Mouse (Mus musculus): ENCODE results near the gene Selenok. TPM values are rescaled to one million over a fixed set of nuclear protein-coding genes. Genes with fewer than 3 reads are reported as not detected.

Selenok gene
- polyA plus RNA-seq, 1 experiment from 2014 or later = 445 TPM

DNA sequence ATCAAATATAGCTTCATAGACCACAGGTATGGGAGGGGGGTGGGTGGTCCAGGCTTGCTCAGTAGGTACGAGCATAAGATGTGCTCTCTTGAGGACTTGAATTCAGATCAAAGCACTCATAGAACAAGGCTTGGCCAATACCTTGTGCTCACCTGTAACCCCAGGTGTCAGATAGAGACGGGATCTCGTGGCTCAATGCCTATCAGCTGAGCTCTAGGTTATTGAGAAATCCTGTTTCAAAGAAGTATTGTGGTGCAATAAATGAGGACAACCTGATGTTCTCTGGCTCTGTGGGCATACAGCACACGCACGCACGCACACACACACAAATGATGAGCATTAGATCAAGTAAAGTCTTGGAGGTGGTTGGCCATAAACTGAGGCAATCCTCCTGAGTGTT, 8.8 kb downstream of the Selenok start:
- peaks cover 20% of the 10 kb centered on the region; the same call in 1 of the 2 replicates for H3K36me3 ChIP-seq (ENCODE audit: insufficient read depth, low read length)

DNA sequence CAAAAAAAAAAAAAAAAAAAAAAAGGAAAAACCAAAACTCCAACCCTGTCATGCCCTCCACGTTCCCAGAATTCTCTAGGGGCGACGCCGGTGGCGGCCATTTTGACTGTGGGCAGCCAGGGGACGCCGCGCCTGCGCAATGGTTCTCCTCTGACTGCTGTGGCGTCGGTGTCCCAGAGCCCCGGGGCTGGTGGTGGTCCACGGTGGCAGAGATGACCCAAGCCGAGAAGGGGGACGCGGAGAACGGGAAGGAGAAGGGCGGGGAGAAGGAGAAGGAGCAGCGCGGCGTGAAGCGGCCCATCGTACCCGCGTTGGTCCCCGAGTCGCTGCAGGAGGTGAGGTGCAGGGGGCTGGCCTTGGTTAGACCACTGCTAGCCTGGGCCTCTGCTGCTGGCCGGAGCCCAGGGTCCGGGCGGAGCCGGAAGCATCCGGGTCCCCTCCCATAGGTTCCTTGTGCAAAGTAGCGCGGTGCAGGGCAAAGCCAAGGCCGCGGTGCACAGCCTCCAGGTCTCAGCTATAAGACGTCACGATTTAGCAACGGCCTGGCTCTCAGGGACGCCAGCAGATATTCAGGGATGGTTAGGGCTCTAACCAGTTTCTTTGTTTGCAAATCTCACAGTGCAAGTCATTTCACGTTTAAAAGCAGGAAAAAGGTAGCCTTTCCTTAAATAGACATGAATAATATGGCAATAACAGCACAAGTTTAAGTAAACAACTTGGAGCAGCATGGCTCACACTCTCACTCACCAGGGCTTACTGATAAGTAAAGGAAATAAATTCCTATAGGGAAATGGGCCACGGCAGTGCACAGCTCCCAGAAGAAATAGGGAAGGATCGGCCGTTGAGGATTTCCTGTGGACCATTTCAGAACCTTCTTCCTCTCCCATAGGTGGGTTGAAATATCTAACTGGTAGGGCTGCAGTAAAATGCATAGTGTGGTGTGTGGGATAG, 10.4 kb downstream of the Selenok start, which contains the start of gene Actr8:
TSS of gene Actr8 (plus strand) at position 84 of the 951 bp plus-strand sequence.
- WGBS = under 1% methylated on average over 33 of the region's 44 CpGs
- no peaks in the 10 kb centered on the region for H3K27me3 ChIP-seq (replicated peaks; ENCODE audit: insufficient read depth, low read length)
- no peaks in the 10 kb centered on the region for H3K9me3 ChIP-seq (ENCODE audit: low read length)
- peak within 1 kb of the TSS; percentile 63 for H3K4me3 ChIP-seq (ENCODE audit: low read depth, low read length)
- peak; percentile 95 for DNase-seq (ENCODE audit: low spot score)
- no peak for TF ChIP-seq EP300 (IDR thresholded peaks at IDR 0.05)
- TF ChIP-seq CTCF (IDR thresholded peaks at IDR 0.05) = no peak
- peak within 1 kb of the TSS; percentile 89 for H3K27ac ChIP-seq (ENCODE audit: low read length)
- ATAC-seq = peak; percentile 98
- peak within 1 kb of the TSS; percentile 52 for H3K4me2 ChIP-seq (replicated peaks; ENCODE audit: low read depth, low read length)
- H3K9ac ChIP-seq (replicated peaks; ENCODE audit: low read depth) = peak within 1 kb of the TSS; percentile 80
- H3K36me3 ChIP-seq (ENCODE audit: insufficient read depth, low read length) = peaks cover 21% of the 10 kb centered on the region; the same call in 1 of the 2 replicates
- peaks cover 9% of the 10 kb centered on the region; the same call in 1 of the 2 replicates for H3K4me1 ChIP-seq (ENCODE audit: insufficient read depth, low read depth, low read length)

More for the DNA sequence above, 8.8 kb downstream of the Selenok start:
- TF ChIP-seq CTCF (IDR thresholded peaks at IDR 0.05) = no peak
- no peak for TF ChIP-seq EP300 (IDR thresholded peaks at IDR 0.05)
- ATAC-seq = no peak
- no peaks in the 10 kb centered on the region for H3K9me3 ChIP-seq (ENCODE audit: low read length)
- H3K4me1 ChIP-seq (ENCODE audit: insufficient read depth, low read depth, low read length) = peaks cover 9% of the 10 kb centered on the region; the same call in 1 of the 2 replicates
- WGBS = 91% methylated on average over 6 of the region's 6 CpGs
- DNase-seq (ENCODE audit: low spot score) = no peak
- no peak overlapping the region for H3K4me3 ChIP-seq (ENCODE audit: low read depth, low read length)
- H3K27ac ChIP-seq (ENCODE audit: low read length) = no peak overlapping the region
- no peak overlapping the region for H3K9ac ChIP-seq (replicated peaks; ENCODE audit: low read depth)
- H3K27me3 ChIP-seq (replicated peaks; ENCODE audit: insufficient read depth, low read length) = no peaks in the 10 kb centered on the region
- H3K4me2 ChIP-seq (replicated peaks; ENCODE audit: low read depth, low read length) = no peak overlapping the region

GRCm38 (mm10) chr14:29980447-29981205, 12.5 kb downstream of the Selenok start:
- WGBS = 95% methylated on average over 10 of the region's 10 CpGs
- Histone ChIP-seq H3K4me2 (replicated peaks; ENCODE audit: low read depth, low read length) (no peak overlapping the region), H3K27ac (ENCODE audit: low read length) (no peak overlapping the region), H3K36me3 (ENCODE audit: insufficient read depth, low read length) (peaks cover 25% of the 10 kb centered on the region; the same call in 1 of the 2 replicates), H3K27me3 (replicated peaks; ENCODE audit: insufficient read depth, low read length) (no peaks in the 10 kb centered on the region), H3K9me3 (ENCODE audit: low read length) (no peaks in the 10 kb centered on the region), H3K9ac (replicated peaks; ENCODE audit: low read depth) (no peak overlapping the region), H3K4me1 (ENCODE audit: insufficient read depth, low read depth, low read length) (peaks cover 9% of the 10 kb centered on the region; the same call in 1 of the 2 replicates), H3K4me3 (ENCODE audit: low read depth, low read length) (no peak overlapping the region)
- ATAC-seq (no peak), DNase-seq (ENCODE audit: low spot score) (peak; percentile 55)
- no peak for TF ChIP-seq EP300 (IDR thresholded peaks at IDR 0.05)
- peak; percentile 64 for TF ChIP-seq CTCF (IDR thresholded peaks at IDR 0.05)

DNA sequence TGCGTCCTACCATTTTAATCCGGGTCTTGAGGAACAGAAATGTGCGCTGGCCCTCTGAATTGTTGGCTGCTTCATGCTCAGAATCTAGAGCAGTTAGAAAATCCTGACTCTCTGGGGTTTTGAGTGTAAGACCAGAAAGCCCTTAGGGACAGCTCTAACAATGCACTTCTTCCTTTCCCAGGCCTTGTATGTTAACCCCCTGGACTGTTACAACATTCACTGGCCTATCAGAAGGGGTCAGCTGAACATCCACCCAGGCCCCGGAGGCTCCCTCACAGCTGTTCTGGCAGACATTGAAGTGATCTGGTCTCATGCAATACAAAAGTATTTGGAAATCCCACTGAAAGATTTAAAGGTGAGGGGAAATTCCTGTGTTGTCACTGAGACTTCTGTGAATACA, 18.0 kb downstream of the Selenok start:
- Histone ChIP-seq H3K27me3 (replicated peaks; ENCODE audit: insufficient read depth, low read length) (no peaks in the 10 kb centered on the region), H3K4me2 (replicated peaks; ENCODE audit: low read depth, low read length) (no peak overlapping the region), H3K9me3 (ENCODE audit: low read length) (no peaks in the 10 kb centered on the region), H3K4me3 (ENCODE audit: low read depth, low read length) (no peak overlapping the region), H3K9ac (replicated peaks; ENCODE audit: low read depth) (no peak overlapping the region), H3K4me1 (ENCODE audit: insufficient read depth, low read depth, low read length) (no peaks in the 10 kb centered on the region), H3K27ac (ENCODE audit: low read length) (no peak overlapping the region), H3K36me3 (ENCODE audit: insufficient read depth, low read length) (peaks cover 68% of the 10 kb centered on the region)
- WGBS = 88% methylated on average over 4 of the region's 4 CpGs
- DNase-seq (ENCODE audit: low spot score) (no peak), ATAC-seq (no peak)
- TF ChIP-seq EP300 (IDR thresholded peaks at IDR 0.05) (no peak), CTCF (IDR thresholded peaks at IDR 0.05) (no peak)

GRCm38 (mm10) chr14:29987276-29987675, 19.2 kb downstream of the Selenok start:
- Histone ChIP-seq H3K4me2 (replicated peaks; ENCODE audit: low read depth, low read length) (no peak overlapping the region), H3K9ac (replicated peaks; ENCODE audit: low read depth) (no peak overlapping the region), H3K9me3 (ENCODE audit: low read length) (no peaks in the 10 kb centered on the region), H3K4me1 (ENCODE audit: insufficient read depth, low read depth, low read length) (no peaks in the 10 kb centered on the region), H3K4me3 (ENCODE audit: low read depth, low read length) (no peak overlapping the region), H3K27ac (ENCODE audit: low read length) (no peak overlapping the region), H3K27me3 (replicated peaks; ENCODE audit: insufficient read depth, low read length) (no peaks in the 10 kb centered on the region), H3K36me3 (ENCODE audit: insufficient read depth, low read length) (peaks cover 77% of the 10 kb centered on the region)
- no peak for DNase-seq (ENCODE audit: low spot score)
- no peak for ATAC-seq
- 92% methylated on average over 6 of the region's 6 CpGs for WGBS
- no peak for TF ChIP-seq EP300 (IDR thresholded peaks at IDR 0.05)
- TF ChIP-seq CTCF (IDR thresholded peaks at IDR 0.05) = no peak

- WGBS = 90% methylated on average over 9 of the region's 9 CpGs
- no peak overlapping the region for H3K4me2 ChIP-seq (replicated peaks; ENCODE audit: low read depth, low read length)
- peaks cover 78% of the 10 kb centered on the region for H3K36me3 ChIP-seq (ENCODE audit: insufficient read depth, low read length)
- no peak overlapping the region for H3K9ac ChIP-seq (replicated peaks; ENCODE audit: low read depth)
- DNase-seq (ENCODE audit: low spot score) = no peak
- no peak for ATAC-seq
- H3K27me3 ChIP-seq (replicated peaks; ENCODE audit: insufficient read depth, low read length) = no peaks in the 10 kb centered on the region
- H3K4me1 ChIP-seq (ENCODE audit: insufficient read depth, low read depth, low read length) = no peaks in the 10 kb centered on the region
- H3K4me3 ChIP-seq (ENCODE audit: low read depth, low read length) = no peak overlapping the region
- H3K9me3 ChIP-seq (ENCODE audit: low read length) = no peaks in the 10 kb centered on the region
- no peak for TF ChIP-seq EP300 (IDR thresholded peaks at IDR 0.05)
- TF ChIP-seq CTCF (IDR thresholded peaks at IDR 0.05) = no peak
- no peak overlapping the region for H3K27ac ChIP-seq (ENCODE audit: low read length)
Measured at GRCm38 (mm10) chr14:29987739-29988138, 19.6 kb downstream of the Selenok start.
